Mouse (Mus musculus) stomach, postnatal 0 days (tissue): ENCODE results near the gene Zfp169.

Source experiments
- CTCF ChIP-seq: IDR thresholded peaks from 2 replicates; pipeline ENCODE4 v1.5.1; 2016; ENCODE audit warnings: antibody characterized with exemption, low read depth, mild to moderate bottlenecking, moderate library complexity
- EP300 ChIP-seq: optimal IDR thresholded peaks from 2 replicates; pipeline ENCODE3; 2016; ENCODE audit warnings: antibody characterized with exemption

- TF ChIP-seq EP300 (no peak), CTCF (no peak)
Observed at GRCm38 (mm10) chr13:48466186-48466585, 47.1 kb downstream of the Zfp169 start.
